Mouse (Mus musculus) mouse trophoblast stem cell (cell line): Measurements from ENCODE around the gene Nxf2.

ENCODE experiments used
- in situ Hi-C, 2 experiments: fragments of 300-500 bp; cut with MseI, MboI; formaldehyde crosslinking; loops; 2 replicates in 1 of 2; 3 replicates in 1 of 2; pipeline ENCODE4 v1.15.1; 2025

Nxf2 gene

DNA sequence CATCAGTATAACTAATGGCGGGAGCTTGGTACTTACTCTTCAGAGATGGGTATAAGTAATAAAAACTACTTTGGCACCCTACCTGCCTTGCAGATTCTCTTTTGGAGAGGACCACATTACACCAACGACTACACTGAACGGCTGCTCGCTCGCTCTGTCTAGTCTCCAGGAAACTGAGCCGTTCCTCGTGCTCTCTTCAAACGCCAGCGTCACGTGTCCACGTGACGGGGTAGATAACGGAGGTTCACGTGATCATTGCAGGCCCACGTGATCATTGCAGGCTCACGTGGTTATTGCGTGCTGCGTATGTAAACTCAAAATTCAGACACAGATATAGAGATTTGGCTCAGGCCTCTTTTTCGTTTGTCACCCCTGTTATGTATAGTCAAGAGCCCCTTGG, at the start of gene Nxf2:
Gene Nxf2, minus strand, starts transcription at position 209 of the 400 bp plus-strand sequence.
- in situ Hi-C loops: no loop called here

DNA sequence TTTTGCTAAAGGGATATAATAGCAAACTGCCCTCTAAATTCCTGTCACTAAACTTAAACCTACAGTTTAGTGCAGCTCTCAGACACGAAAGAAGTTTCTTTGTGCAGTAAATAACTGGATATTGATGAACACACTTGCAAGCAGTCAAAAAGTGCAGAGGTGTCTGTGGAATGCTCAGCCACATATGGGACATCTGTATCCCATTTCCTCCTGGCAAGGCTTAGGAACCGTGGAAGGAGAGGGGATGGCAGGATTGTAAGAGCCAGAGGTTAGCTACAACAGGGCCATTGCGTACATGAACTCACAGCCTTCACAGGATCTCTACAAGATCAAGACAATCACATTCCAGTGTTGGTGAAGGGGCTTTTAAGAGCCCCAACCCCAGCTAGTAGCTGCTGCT, 46.8 kb upstream of the Nxf2 start:
- in situ Hi-C loops: loop anchor here in 1 of 2 experiments (25.0 kb wide), 1 partner anchor 551 kb away; no protein-coding TSS in a partner anchor

DNA sequence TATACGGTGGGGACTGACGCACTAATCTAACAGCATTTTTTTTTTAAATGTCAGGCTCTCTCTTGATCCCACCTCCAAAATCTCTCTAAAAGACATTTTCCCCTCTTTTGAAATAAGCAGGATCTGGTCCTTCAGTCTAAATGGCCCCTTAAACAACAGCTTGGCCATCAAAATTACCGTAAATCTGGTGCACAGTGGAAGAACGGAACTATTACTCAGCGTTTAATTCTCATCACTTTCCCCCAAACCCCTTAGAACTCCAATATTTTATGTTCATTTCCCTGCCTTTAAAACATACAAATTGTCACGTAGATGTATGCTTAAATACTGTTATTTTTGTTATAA, 44.9 kb upstream of the Nxf2 start:
- in situ Hi-C loops: loop anchor here in 1 of 2 experiments (10.0 to 25.0 kb wide), 2 partner anchors 75 to 553 kb away; no protein-coding TSS in a partner anchor

DNA sequence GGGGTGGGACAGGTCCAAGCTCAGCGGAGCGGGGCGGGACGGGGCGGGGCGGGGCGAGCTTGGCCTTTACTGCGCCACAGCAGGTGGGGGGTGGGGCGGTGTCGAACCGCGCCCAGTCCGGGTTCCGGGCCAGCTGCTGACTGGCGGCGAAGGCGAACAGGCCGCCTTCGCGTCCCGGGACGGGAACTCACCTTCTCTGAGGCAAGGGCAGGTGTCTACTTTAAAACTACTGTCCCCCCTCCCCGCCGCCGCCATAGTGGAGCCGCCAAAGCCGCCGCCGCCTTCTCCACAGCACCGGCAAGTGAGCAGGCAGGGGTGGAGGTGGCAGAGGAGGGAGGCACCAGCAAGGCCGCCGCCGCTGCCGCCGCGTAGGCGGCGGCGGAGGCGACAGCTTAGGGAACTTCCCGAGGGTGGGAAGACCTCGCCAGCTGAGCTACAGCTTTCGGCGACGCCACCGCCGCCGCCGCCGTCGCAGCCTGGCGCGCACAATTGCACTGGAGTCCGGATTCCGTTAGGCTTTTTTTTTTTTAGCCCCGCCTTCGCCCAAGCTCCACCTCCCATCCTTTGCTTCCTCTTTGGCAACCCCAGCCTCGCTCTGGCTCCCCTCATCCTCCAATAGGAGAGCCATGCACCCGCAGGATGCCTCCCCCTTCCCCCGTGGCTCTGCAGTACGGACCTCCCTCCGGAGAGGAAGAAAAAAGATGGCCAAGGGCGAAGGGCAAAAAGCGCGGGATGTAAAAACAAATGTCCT, 44.3 kb upstream of the Nxf2 start, which contains the start of gene Zmat1:
Gene Zmat1, minus strand, starts transcription at position 490 of the 751 bp plus-strand sequence.
- in situ Hi-C loops: loop anchor here in 1 of 2 experiments (10.0 to 25.0 kb wide), 2 partner anchors 76 to 553 kb away; no protein-coding TSS in a partner anchor

DNA sequence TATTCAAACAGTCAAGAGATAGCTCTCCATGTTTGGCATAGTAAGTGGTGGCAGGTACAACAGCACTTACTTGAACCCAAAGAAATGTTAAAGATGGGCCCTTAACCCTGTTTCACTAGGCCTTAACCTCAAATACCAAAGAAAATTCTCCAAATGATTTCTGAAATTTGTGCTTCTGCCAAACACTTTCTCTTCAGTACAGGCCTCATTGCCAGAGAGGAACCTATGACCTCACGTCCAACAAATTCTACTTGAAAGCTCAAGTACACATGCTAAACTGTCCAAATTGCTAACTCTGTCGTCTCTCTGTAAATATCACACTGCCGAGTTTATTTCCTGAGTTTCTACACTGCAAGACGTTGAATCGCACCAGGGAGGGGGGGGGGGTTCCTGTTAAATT, 43.5 kb upstream of the Nxf2 start:
- in situ Hi-C loops: loop anchor here in 1 of 2 experiments (10.0 to 25.0 kb wide), 2 partner anchors 77 to 554 kb away; no protein-coding TSS in a partner anchor

DNA sequence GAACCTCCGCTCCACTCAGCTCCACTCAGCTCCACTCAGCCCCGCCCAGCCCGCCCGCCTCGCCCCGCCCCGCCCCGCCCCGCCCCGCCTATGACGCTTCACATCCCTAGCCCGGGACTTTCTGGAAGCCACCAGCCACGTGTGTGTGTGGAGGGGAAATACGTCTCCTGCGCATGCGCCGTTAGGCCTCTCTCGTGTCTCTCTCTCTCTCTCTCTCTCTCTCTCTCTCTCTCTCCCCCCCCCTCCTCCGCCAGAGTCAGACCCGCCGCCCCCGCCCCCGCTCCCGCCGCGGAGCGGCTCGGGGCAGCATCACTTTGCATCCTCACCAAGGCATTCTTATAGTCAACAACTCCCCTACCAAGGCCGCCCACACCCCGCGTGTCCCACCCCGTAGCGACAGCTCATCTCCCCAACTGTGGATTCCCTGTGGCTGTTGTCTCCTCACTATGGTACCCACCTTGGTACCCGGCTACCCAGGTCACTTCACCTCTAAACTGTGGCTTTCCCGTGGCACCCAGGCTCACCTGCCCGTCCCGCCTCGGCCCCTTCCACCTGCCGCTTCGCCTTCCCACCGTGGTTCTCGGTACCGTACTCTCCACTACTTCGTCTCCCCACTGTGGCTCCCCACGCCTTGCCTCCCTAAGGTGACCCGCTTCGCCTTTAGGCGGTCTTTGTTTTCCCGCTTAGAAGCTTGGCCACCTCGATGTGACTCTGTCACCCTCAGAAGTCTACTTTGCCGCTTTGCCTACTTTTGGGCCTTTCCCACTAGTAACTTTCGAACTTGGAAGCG, 1.1 kb downstream of the Nxf2 start:
- in situ Hi-C loops: no loop called here

DNA sequence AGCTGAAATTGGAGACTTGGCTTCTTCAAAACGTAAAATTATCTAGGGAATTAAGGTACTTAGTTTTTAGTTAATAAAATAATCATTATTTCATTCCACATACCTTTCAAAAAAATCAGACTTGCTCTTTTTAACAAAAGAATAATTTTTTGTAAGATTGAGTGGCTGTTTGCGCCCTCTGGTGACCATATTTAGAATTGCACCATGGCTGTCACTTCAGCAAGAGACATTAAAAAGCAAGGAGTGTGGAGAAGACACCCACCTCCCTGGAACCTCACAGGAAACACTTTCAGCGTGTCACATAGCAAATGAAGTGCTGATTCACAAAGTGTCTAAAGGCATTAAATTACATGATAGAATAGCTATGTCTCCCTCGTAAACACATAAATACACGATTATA, 34.2 kb downstream of the Nxf2 start:
- in situ Hi-C loops: no loop called here

DNA sequence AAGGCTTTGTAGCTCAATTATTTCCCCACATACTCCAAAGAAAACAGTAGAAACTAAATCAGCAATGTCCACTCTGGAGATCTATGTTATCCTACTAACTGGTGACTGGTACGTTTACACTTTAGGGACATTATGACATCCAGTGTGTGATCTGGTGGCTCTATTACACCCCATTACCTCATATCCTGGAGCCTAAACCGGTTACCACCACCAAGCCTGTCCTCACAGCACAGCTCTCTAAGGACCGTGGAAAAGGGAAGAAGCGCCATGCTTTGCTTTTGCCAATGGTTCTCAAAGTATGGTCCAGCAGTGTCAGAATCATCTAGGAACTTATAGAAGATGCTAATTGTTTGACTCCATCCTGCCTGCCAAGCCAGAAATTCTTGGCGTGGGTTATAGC, 34.6 kb downstream of the Nxf2 start:
- in situ Hi-C loops: no loop called here

DNA sequence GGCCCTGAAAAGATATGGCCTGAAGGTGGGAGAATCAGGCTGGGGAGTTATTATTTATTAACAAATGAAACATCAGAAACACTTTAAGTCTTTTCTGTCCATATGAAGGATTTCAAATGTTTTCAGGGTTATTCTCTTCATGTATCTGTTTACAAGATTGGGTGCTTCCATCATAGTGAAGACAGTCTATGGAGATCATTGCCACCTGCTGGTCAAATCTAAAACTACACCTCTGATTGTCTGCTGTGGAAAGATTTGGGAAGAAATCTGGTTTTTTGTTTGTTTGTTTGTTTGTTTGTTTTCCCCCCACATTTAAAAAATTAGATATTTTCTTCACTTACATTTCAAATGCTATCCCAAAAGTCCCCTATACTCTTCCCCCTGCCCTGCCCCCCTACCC, 39.5 kb downstream of the Nxf2 start:
- in situ Hi-C loops: no loop called here

DNA sequence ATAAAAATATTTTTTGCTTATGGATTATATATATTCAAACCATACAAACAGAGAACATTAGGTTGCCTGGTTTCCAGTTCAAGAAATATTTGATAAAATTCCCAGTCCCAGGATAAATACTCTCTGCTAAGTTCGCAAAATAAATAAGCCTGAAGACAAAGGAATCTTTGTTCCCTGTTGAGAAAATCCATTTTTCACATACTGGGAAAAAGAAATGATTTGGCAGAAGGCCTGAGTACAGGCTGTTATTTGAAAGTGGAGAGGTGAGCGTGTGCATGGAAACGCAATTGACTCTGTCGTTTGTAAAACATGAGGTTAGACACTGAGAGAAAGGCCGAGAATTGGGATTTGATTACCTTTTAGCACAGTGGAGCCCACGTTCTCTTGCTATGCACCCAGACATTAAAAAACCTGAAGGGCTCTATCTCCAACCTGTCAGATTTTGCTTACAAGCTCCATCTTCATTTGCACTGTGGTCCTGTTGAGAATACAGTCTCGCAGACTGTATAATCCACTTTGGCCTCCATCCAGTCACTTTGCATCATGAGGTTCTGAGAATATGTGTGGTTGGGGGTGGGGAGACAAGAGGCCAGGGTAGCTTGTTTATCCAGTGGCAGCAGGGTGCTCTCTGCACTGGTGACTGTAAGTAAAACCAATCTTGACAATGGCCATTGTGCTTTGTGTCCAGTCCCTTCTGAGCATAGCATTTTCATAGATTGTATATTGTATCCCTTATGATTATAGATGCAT, 40.7 kb downstream of the Nxf2 start:
- in situ Hi-C loops: no loop called here

DNA sequence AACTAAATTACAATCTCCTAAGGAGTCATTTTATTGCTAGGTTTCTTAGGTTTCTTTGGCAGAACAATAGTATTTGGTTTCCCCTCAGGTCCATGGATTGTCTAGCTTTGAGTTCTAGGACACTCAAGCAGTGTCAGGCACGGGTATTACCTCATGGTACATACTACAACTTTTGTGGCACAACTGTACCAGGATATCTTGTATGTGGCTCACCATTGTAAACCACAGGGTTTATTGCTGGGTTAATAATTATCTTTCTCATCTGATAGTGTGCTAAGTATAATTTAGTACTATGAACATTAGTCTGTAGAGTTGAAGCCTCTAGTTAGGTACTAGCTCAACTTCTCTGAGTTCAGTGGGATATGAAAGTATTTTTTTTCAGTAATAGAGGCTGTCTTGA, 45.3 kb downstream of the Nxf2 start:
- in situ Hi-C loops: loop anchor here (10.0 kb wide), 2 partner anchors 174 to 194 kb away; no protein-coding TSS in a partner anchor

DNA sequence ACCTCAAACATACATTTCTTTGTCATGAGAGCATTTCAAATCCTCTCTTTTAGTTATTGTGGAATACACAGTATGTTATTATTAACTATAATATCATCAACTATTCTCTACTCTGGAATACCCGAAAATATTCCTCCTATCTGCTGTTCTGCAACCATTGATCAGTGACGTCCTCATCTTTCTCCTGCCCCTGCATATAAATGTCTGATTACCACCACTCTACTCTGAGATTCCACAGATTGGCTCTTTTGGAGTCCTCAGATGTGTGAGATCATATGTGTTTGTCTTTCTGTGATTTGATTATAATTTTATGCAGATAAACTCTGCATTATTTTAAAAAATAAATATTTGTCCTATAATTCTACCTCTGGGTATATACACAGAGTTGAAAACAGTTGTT, 48.8 kb downstream of the Nxf2 start:
- in situ Hi-C loops: loop anchor here (10.0 kb wide), 2 partner anchors 171 to 191 kb away; no protein-coding TSS in a partner anchor

DNA sequence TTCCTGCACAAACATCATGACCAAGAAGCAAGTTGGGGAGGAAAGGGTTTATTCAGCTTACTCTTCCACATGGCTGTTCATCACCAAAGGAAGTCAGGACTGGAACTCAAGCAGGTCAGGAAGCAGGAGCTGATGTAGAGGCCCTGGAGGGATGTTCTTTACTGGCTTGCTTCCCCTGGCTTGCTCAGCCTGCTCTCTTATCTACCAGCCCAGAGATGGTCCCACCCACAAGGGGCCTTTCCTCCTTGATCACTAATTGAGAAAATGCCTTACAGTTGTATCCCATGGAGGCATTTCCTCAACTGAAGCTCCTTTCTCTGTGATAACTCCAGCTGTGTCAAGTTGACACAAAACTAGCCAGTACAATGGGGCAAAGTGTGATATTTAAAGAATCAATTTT, 49.2 kb downstream of the Nxf2 start:
- in situ Hi-C loops: loop anchor here (10.0 kb wide), 2 partner anchors 171 to 191 kb away; no protein-coding TSS in a partner anchor

DNA sequence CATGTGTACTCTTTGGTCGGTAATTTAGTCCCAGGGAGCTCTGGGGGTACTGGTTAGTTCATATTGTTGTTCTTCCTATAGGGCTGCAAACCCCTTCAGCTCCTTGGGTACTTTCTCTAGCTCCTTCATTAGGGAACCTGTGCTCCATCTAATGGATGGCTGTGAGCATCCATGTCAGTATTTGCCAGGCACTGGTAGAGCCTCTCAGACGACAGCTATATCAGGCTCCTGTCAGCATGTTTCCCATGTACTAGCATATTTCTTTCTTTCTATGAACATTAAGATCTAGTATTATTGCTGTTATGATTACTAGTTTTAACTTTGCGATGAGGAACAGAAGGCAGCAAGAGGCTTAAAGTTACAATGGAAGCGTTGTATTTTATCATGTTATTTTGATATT, 49.7 kb downstream of the Nxf2 start:
- in situ Hi-C loops: loop anchor here (10.0 kb wide), 2 partner anchors 170 to 190 kb away; no protein-coding TSS in a partner anchor

DNA sequence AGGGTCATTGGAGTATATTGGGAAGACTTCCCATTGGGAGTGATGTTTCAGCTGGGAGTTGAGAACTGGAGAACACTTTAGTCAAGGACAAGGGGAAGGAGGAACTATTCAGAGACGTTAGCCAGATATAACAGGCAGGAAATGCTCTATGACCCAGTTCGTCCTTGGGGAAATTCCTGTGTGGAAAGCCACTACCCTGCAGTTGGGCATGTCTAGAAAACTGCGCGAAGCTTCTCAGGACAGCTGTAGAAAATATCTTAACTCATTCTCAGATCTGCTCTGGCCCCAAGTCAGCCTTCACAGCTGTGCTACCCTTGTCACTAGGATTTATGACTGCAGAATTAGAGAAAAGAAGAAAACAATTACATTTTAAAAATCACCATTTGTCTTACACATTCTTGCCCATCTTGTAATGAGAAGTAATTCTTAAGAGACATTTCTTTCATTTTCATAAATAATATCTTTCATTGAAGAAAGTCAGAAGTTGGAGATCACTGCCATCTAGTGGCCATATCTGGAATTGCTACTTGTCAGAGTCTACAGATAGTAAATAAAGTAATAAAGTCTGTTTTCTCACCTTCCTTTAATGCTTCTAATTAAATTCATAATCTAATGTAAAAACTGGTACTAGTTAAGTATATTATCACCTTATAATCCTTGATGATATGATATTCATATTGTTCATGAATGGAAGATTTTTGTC, 51.2 kb downstream of the Nxf2 start:
- in situ Hi-C loops: loop anchor here (10.0 kb wide), 2 partner anchors 169 to 189 kb away; no protein-coding TSS in a partner anchor

DNA sequence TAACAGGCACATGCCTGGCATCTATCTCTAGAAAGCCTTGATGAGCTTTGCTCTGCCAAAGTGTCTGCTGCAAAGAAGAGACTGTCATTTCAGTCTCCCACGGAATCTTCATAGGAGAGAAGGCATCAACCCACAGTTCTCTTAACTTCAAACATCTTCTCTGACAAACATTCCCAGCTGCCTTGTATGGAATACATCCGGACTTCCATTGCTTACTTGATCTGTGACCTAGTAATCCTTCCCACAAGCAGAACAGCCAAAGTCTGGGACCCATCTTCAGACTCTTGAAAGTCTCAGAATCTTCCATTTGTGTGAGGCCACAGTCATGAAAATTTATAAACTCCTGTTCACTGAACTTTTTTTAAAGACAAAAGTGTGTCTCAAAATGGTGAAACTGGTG, 51.7 kb downstream of the Nxf2 start:
- in situ Hi-C loops: loop anchor here (10.0 kb wide), 2 partner anchors 168 to 188 kb away; no protein-coding TSS in a partner anchor

DNA sequence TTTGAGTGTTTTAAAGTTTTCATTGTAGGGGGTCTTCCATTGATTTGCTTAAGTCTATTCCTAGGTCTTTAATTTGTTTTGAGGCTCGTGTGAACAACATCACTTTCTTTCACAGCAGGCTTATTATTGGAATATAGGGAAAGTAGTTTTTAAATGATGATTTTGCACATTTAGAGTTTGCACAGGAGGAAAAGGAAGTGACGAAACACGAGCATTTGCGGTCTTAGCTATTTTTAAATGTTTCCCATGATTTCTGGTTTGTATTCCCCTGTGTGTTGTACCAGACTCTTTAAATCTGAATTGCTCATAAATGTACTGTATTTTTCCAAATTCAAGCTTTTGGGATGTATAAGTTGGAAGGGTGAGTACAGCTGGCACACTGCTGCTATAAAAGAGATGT, 54.2 kb downstream of the Nxf2 start:
- in situ Hi-C loops: loop anchor here (10.0 kb wide), 2 partner anchors 166 to 186 kb away; no protein-coding TSS in a partner anchor
